Mouse (Mus musculus) CH12.LX (cell line): ENCODE data around the gene Fam186a. TPM values are rescaled to one million over a fixed set of nuclear protein-coding genes. Genes with fewer than 3 reads are reported as not detected.

Experiments
- polyA plus RNA-seq: library from polyadenylated mRNA; unstranded; fragments of >175 nt; gene quantifications from 2 replicates; pipeline ENCODE4 v1.2.1, GENCODE M21; 2012; ENCODE audit warnings: low read depth; ENCODE audit not compliant: insufficient read length
- total RNA-seq, 2 experiments: library from RNA; depleted of rRNA; stranded (reverse); fragments of 300-350 nt in 1 of 2; fragments of >200 nt in 1 of 2; gene quantifications; 2 replicates each; pipeline ENCODE4 v1.2.3; 2012 to 2014

The Fam186a gene
- total and polyA plus RNA-seq, 3 experiments, result not detected

Other genes with a start within 250 kb of the Fam186a start
- gene Gpd1, start 249.5 kb downstream of the Fam186a start, total RNA-seq (2012; rRNA removed), result 0.17 and 0.25 TPM in 2 replicates
- 0.12 and 0.24 TPM in 2 replicates for gene Gpd1, start 249.5 kb downstream of the Fam186a start, total RNA-seq (2014; rRNA removed)
- gene Gpd1, start 249.5 kb downstream of the Fam186a start, polyA plus RNA-seq, result 0.26 and 0.56 TPM in 2 replicates
- gene Cox14, start 241.4 kb downstream of the Fam186a start, total RNA-seq (2012; rRNA removed), result 112 and 140 TPM in 2 replicates
- 98.8 and 106 TPM in 2 replicates for gene Cox14, start 241.4 kb downstream of the Fam186a start, total RNA-seq (2014; rRNA removed)
- gene Cox14, start 241.4 kb downstream of the Fam186a start, polyA plus RNA-seq, result 119 and 140 TPM in 2 replicates
- gene Cers5, start 194.2 kb downstream of the Fam186a start, total RNA-seq (2012; rRNA removed), result 45.0 and 48.9 TPM in 2 replicates
- 140 and 149 TPM in 2 replicates for gene Cers5, start 194.2 kb downstream of the Fam186a start, total RNA-seq (2014; rRNA removed)
- 83.7 and 94.3 TPM in 2 replicates for gene Cers5, start 194.2 kb downstream of the Fam186a start, polyA plus RNA-seq
- gene Lima1, start 91.6 kb downstream of the Fam186a start, total RNA-seq (2012; rRNA removed), result 16.8 and 18.7 TPM in 2 replicates
- 10.0 and 10.3 TPM in 2 replicates for gene Lima1, start 91.6 kb downstream of the Fam186a start, total RNA-seq (2014; rRNA removed)
- gene Lima1, start 91.6 kb downstream of the Fam186a start, polyA plus RNA-seq, result 24.4 and 26.9 TPM in 2 replicates
- 96.3 and 113 TPM in 2 replicates for gene Larp4, start 3.0 kb upstream of the Fam186a start, total RNA-seq (2012; rRNA removed)
- 135 and 145 TPM in 2 replicates for gene Larp4, start 3.0 kb upstream of the Fam186a start, total RNA-seq (2014; rRNA removed)
- 74.6 and 81.9 TPM in 2 replicates for gene Larp4, start 3.0 kb upstream of the Fam186a start, polyA plus RNA-seq
- 15.1 and 16.7 TPM in 2 replicates for gene Dip2b, start 71.6 kb upstream of the Fam186a start, total RNA-seq (2012; rRNA removed)
- 13.0 and 15.7 TPM in 2 replicates for gene Dip2b, start 71.6 kb upstream of the Fam186a start, total RNA-seq (2014; rRNA removed)
- 14.3 and 18.2 TPM in 2 replicates for gene Dip2b, start 71.6 kb upstream of the Fam186a start, polyA plus RNA-seq